Mouse (Mus musculus): ENCODE results near the gene BC034090.

The BC034090 gene

GRCm38 (mm10) chr1:155242488-155242745 is 1.8 kb downstream of the BC034090 start:
- DNase-seq (ENCODE audit: low spot score), result no peak

GRCm38 (mm10) chr1:155241701-155242487 is 2.4 kb downstream of the BC034090 start:
- DNase-seq (ENCODE audit: low spot score), result no peak

GRCm38 (mm10) chr1:155239962-155240717 is 4.1 kb downstream of the BC034090 start:
- peak; percentile 42 for DNase-seq (ENCODE audit: low spot score)

- no peak for DNase-seq (ENCODE audit: low spot score)
Observed at GRCm38 (mm10) chr1:155239169-155239568, 5.1 kb downstream of the BC034090 start.

GRCm38 (mm10) chr1:155238126-155238525 is 6.1 kb downstream of the BC034090 start:
- no peak for DNase-seq (ENCODE audit: low spot score)

GRCm38 (mm10) chr1:155237390-155237789 is 6.9 kb downstream of the BC034090 start:
- no peak for DNase-seq (ENCODE audit: low spot score)

GRCm38 (mm10) chr1:155236306-155237024 is 7.8 kb downstream of the BC034090 start:
- no peak for DNase-seq (ENCODE audit: low spot score)

GRCm38 (mm10) chr1:155235641-155236040 is 8.6 kb downstream of the BC034090 start:
- no peak for DNase-seq (ENCODE audit: low spot score)

GRCm38 (mm10) chr1:155233931-155234607 is 10.2 kb downstream of the BC034090 start:
- DNase-seq (ENCODE audit: low spot score), result peak; percentile 97

- DNase-seq (ENCODE audit: low spot score), result no peak
Observed at GRCm38 (mm10) chr1:155233378-155233777, 10.9 kb downstream of the BC034090 start.

- no peak for DNase-seq (ENCODE audit: low spot score)
Observed at GRCm38 (mm10) chr1:155232786-155233185, 11.5 kb downstream of the BC034090 start.

GRCm38 (mm10) chr1:155232385-155232784 is 11.9 kb downstream of the BC034090 start:
- DNase-seq (ENCODE audit: low spot score), result no peak

GRCm38 (mm10) chr1:155229464-155230411 is 14.5 kb downstream of the BC034090 start:
- DNase-seq (ENCODE audit: low spot score), result peak; percentile 81

- DNase-seq (ENCODE audit: low spot score), result peak; percentile 82
Observed at GRCm38 (mm10) chr1:155223849-155224554, 20.2 kb downstream of the BC034090 start.

- DNase-seq (ENCODE audit: low spot score), result no peak
Observed at GRCm38 (mm10) chr1:155223036-155223435, 21.2 kb downstream of the BC034090 start.

GRCm38 (mm10) chr1:155222101-155222669 is 22.1 kb downstream of the BC034090 start:
- no peak for DNase-seq (ENCODE audit: low spot score)

- DNase-seq (ENCODE audit: low spot score), result no peak
Observed at GRCm38 (mm10) chr1:155218924-155219323, 25.3 kb downstream of the BC034090 start.

- peak; percentile 71 for DNase-seq (ENCODE audit: low spot score)
Observed at GRCm38 (mm10) chr1:155217865-155218541, 26.2 kb downstream of the BC034090 start.

GRCm38 (mm10) chr1:155216844-155217243 is 27.4 kb downstream of the BC034090 start:
- no peak for DNase-seq (ENCODE audit: low spot score)
